Comparison of ENCODE assay signal across 7 mouse cellular contexts in genomic region chr10:93162276-93162971, GRCm38 (mm10). TPM values are rescaled to one million over a fixed set of nuclear protein-coding genes. Genes with fewer than 3 reads are reported as not detected.
A peak's percentile ranks its signal among the peaks of the same experiment; 100 is the strongest.
DNase-seq lines count a peak whose midpoint lies in the region; ATAC-seq and TF ChIP-seq lines count a peak whose summit lies in the region.

No protein-coding gene starts in this region.

- TF ChIP-seq POLR2A in thymus, adult 2 months (IDR thresholded peaks at IDR 0.05; ENCODE audit: control insufficient read depth, extremely low read depth, insufficient read depth, low read length, poor library complexity): no peak

- no peaks in the 10 kb centered on the region for H3K27me3 ChIP-seq in thymus, adult 2 months (ENCODE audit: control insufficient read depth, insufficient read depth, low read length)
- H3K27me3 ChIP-seq in embryonic facial prominence, embryonic 14.5 days (replicated peaks; ENCODE audit: control insufficient read depth, insufficient read depth, low read length): no peaks in the 10 kb centered on the region
- H3K27me3 ChIP-seq in limb, embryonic 15.5 days: no peaks in the 10 kb centered on the region

- H3K4me1 ChIP-seq in thymus, adult 2 months (replicated peaks; ENCODE audit: control insufficient read depth, insufficient read depth, low read length): peaks cover 15% of the 10 kb centered on the region
- H3K4me1 ChIP-seq in embryonic facial prominence, embryonic 14.5 days (ENCODE audit: control insufficient read depth, insufficient read depth, low read length): peaks cover 29% of the 10 kb centered on the region
- peaks cover 33% of the 10 kb centered on the region for H3K4me1 ChIP-seq in limb, embryonic 15.5 days

- 8% methylated on average over 11 of the region's 11 CpGs for WGBS in thymus, adult 2 months
- WGBS in embryonic facial prominence, embryonic 14.5 days: 17% methylated on average over 11 of the region's 11 CpGs
- WGBS in limb, embryonic 15.5 days: 25% methylated on average over 11 of the region's 11 CpGs

- no peak for ATAC-seq in embryonic facial prominence, embryonic 14.5 days (ENCODE audit: low read depth)
- ATAC-seq in limb, embryonic 15.5 days (ENCODE audit: insufficient number of reproducible peaks, low FRiP score, low TSS enrichment, low read depth): no peak
- no peak for ATAC-seq in monocyte, adult 5-6 weeks (replicated peaks; ENCODE audit: insufficient number of reproducible peaks, low FRiP score, low TSS enrichment, poor library complexity, severe bottlenecking)

- no peak for DNase-seq in thymus, adult 2 months
- no peak for DNase-seq in thymus, postnatal 14 days
- DNase-seq in embryonic facial prominence, embryonic 14.5 days (ENCODE audit: low spot score): no peak
- DNase-seq in right cerebral cortex, adult 18-20 months: no peak
- DNase-seq in natural killer cell, adult 2 months (ENCODE audit: low spot score in 2 of 2): no peak

- H3K9ac ChIP-seq in embryonic facial prominence, embryonic 14.5 days (ENCODE audit: low read depth, low read length): peak overlapping the region; percentile 96
- H3K9ac ChIP-seq in limb, embryonic 15.5 days: peak overlapping the region; percentile 97; the same call in 1 of the 2 replicates

- peak overlapping the region; percentile 93 for H3K27ac ChIP-seq in thymus, adult 2 months (ENCODE audit: control insufficient read depth, insufficient read depth, low read length)
- peak overlapping the region; percentile 100 for H3K27ac ChIP-seq in embryonic facial prominence, embryonic 14.5 days (replicated peaks; ENCODE audit: low read depth, low read length)
- H3K27ac ChIP-seq in limb, embryonic 15.5 days: peak overlapping the region; percentile 99

- no peak for TF ChIP-seq CTCF in thymus, adult 2 months (IDR thresholded peaks at IDR 0.05; ENCODE audit: borderline replicate concordance, control insufficient read depth, extremely low read depth, insufficient read depth, low read length, poor library complexity)

- peak overlapping the region; percentile 97 for H3K4me3 ChIP-seq in thymus, adult 2 months (ENCODE audit: control insufficient read depth, insufficient read depth, low read length)
- H3K4me3 ChIP-seq in embryonic facial prominence, embryonic 14.5 days (ENCODE audit: low read depth, low read length): peak overlapping the region; percentile 96
- H3K4me3 ChIP-seq in limb, embryonic 15.5 days: peak overlapping the region; percentile 96

- H3K36me3 ChIP-seq in thymus, adult 2 months (ENCODE audit: control insufficient read depth, insufficient read depth, low read length): no peaks in the 10 kb centered on the region
- no peaks in the 10 kb centered on the region for H3K36me3 ChIP-seq in embryonic facial prominence, embryonic 14.5 days (ENCODE audit: control insufficient read depth, insufficient read depth, low read length)
- no peaks in the 10 kb centered on the region for H3K36me3 ChIP-seq in limb, embryonic 15.5 days

- H3K9me3 ChIP-seq in embryonic facial prominence, embryonic 14.5 days (ENCODE audit: control insufficient read depth, low read length): no peaks in the 10 kb centered on the region
- no peaks in the 10 kb centered on the region for H3K9me3 ChIP-seq in limb, embryonic 15.5 days

- peak overlapping the region; percentile 77 for H3K4me2 ChIP-seq in embryonic facial prominence, embryonic 14.5 days (ENCODE audit: low read depth, low read length)
- peak overlapping the region; percentile 57 for H3K4me2 ChIP-seq in limb, embryonic 15.5 days

RNA-seq across cellular contexts. Expression of gene Cdk17, which starts 1.7 kb away (rescaled TPM):
- polyA plus RNA-seq in thymus, adult 2 months (2012; rRNA removed): 79.2 and 79.5 TPM in 2 replicates
- 23.8 and 26.9 TPM in 2 replicates for polyA plus RNA-seq in embryonic facial prominence, embryonic 14.5 days (2014; fragmentation: Nextera tagmentation; extraction: Ambion mirVana)
- 11.2 and 15.2 TPM in 2 replicates for polyA plus RNA-seq in limb, embryonic 15.5 days (2015; fragmentation: Nextera tagmentation; extraction: Ambion mirVana)
- 89.7 to 130 TPM (median 103 TPM) in 3 replicates for total RNA-seq in monocyte, adult 5-6 weeks (2017)
